Mouse (Mus musculus) heart, postnatal 0 days (tissue): ENCODE data around the gene Tcaf2.

Source experiments
- CTCF ChIP-seq: IDR thresholded peaks from 2 replicates; pipeline ENCODE4 v1.5.1; 2016; ENCODE audit warnings: antibody characterized with exemption, control low read depth, low read depth
- EP300 ChIP-seq: IDR thresholded peaks from 2 replicates; pipeline ENCODE4 v1.6.1; 2016; ENCODE audit warnings: antibody characterized with exemption, low read depth

DNA sequence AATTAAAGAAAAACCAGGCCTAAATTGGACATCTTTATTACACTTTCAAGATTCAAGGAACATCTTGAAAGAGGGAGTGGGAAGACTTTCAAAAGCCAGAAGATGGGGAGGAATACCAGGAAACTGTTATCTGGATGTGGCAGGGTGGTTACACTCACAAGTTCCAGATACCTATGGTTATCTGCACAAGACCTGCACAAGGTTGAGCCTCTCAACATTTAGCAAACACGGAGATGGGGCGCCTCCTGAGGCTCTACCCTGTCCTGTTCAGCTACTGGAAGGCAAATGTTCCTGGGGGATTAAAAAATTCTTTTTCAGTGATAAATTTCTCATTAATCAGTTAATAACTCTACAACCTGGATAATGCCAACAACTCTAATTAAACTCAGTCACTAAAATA is 67.6 kb downstream of the Tcaf2 start:
- no peak for TF ChIP-seq CTCF
- TF ChIP-seq EP300 = no peak
